Mouse (Mus musculus): ENCODE results near the gene Lrrk1. TPM values are rescaled to one million over a fixed set of nuclear protein-coding genes. Genes with fewer than 3 reads are reported as not detected.

Lrrk1 gene
- total and polyA plus RNA-seq, 2 experiments = 7.4 to 15.0 TPM

DNA sequence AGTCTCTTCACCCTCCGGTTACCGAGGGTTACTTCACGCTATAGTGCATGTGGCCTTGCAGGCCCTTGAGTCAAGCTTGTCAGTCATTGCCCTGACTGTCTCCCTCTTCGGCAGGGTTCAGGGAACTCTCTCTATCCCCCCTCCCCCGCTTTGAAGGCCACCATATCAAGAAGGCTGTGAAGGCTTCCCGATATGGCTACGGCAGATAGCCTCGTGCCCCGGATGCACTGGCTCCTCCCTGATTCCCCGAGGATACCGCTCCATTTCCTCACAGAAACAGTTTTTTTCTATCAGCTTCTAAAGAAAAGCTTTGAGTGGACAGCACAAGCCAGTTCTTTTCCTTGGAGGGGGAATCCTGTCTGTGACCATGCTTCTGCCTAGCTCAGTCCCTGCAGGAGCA is 17.4 kb upstream of the Lrrk1 start:
- H3K27ac ChIP-seq (replicated peaks; ENCODE audit: insufficient read depth, low read depth, low read length) = no peak overlapping the region; the same call in 1 of the 2 replicates
- 34% methylated on average over 11 of the region's 11 CpGs for WGBS
- no peak overlapping the region for H3K4me3 ChIP-seq (ENCODE audit: insufficient read depth, low read depth, low read length)
- DNase-seq (ENCODE audit: extremely low read depth, low read depth, low spot score) = no peak
- TF ChIP-seq POLR2A (IDR thresholded peaks at IDR 0.05; ENCODE audit: extremely low read depth, insufficient read depth, low read length) (no peak), CTCF (IDR thresholded peaks at IDR 0.05; ENCODE audit: low read depth, low read length) (no peak)
- no peaks in the 10 kb centered on the region for H3K4me1 ChIP-seq (ENCODE audit: control insufficient read depth, insufficient read depth, low read length)
- no peaks in the 10 kb centered on the region for H3K27me3 ChIP-seq (ENCODE audit: control insufficient read depth, insufficient read depth, low read length)
- no peaks in the 10 kb centered on the region for H3K79me2 ChIP-seq (ENCODE audit: control insufficient read depth, insufficient read depth, low read length)
- no peak overlapping the region for H3K9ac ChIP-seq (ENCODE audit: low read depth, low read length)
- H3K36me3 ChIP-seq (ENCODE audit: control insufficient read depth, insufficient read depth, low read length) = no peaks in the 10 kb centered on the region

DNA sequence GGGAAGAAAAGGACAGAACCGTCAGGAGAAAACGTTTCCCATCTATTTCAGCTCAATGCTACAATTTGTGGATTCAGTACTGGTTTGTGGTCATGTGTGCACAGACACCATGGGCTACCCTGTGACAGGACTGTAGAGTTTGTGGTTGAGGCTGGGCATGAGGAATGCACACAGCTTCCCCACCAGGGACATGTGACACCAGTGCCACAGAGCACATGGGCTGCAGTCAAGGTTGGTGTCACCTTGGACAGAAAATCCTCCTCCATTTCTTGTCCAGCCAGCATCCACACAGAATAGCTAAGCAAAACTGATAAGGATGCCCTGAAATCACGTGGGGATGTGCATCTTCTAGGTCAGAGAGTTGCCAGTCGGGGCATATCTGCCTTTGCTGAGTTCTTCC is 16.7 kb upstream of the Lrrk1 start:
- Histone ChIP-seq H3K36me3 (ENCODE audit: control insufficient read depth, insufficient read depth, low read length) (no peaks in the 10 kb centered on the region), H3K27ac (replicated peaks; ENCODE audit: insufficient read depth, low read depth, low read length) (no peak overlapping the region), H3K4me3 (ENCODE audit: insufficient read depth, low read depth, low read length) (no peak overlapping the region), H3K79me2 (ENCODE audit: control insufficient read depth, insufficient read depth, low read length) (no peaks in the 10 kb centered on the region), H3K27me3 (ENCODE audit: control insufficient read depth, insufficient read depth, low read length) (no peaks in the 10 kb centered on the region), H3K9ac (ENCODE audit: low read depth, low read length) (no peak overlapping the region), H3K4me1 (ENCODE audit: control insufficient read depth, insufficient read depth, low read length) (no peaks in the 10 kb centered on the region)
- TF ChIP-seq CTCF (IDR thresholded peaks at IDR 0.05; ENCODE audit: low read depth, low read length) (no peak), POLR2A (IDR thresholded peaks at IDR 0.05; ENCODE audit: extremely low read depth, insufficient read depth, low read length) (no peak)
- 70% methylated on average over 4 of the region's 4 CpGs for WGBS
- no peak for DNase-seq (ENCODE audit: extremely low read depth, low read depth, low spot score)

DNA sequence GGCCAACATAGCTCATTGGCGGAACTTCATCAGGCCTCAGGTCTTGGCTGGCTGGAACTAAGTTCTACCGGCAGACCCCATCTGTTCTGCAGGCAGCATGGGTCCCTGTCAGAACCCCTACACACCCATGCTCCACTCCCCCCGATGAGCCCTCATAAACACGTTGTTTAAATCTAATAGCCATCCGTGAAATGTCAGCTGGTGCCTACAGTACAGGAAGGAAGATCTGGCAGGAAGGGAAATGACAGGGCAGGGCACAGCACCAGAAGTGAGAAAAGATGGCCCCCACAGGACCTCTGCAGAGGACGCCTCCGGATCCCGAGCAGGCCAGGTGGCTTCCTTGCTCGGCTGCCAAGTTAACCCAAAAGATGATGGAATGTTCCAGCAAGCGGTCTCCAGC is 16.0 kb upstream of the Lrrk1 start:
- no peak for DNase-seq (ENCODE audit: extremely low read depth, low read depth, low spot score)
- Histone ChIP-seq H3K79me2 (ENCODE audit: control insufficient read depth, insufficient read depth, low read length) (no peaks in the 10 kb centered on the region), H3K27me3 (ENCODE audit: control insufficient read depth, insufficient read depth, low read length) (no peaks in the 10 kb centered on the region), H3K27ac (replicated peaks; ENCODE audit: insufficient read depth, low read depth, low read length) (no peak overlapping the region), H3K4me1 (ENCODE audit: control insufficient read depth, insufficient read depth, low read length) (no peaks in the 10 kb centered on the region), H3K4me3 (ENCODE audit: insufficient read depth, low read depth, low read length) (no peak overlapping the region), H3K36me3 (ENCODE audit: control insufficient read depth, insufficient read depth, low read length) (no peaks in the 10 kb centered on the region), H3K9ac (ENCODE audit: low read depth, low read length) (no peak overlapping the region)
- WGBS = 76% methylated on average over 10 of the region's 10 CpGs
- TF ChIP-seq POLR2A (IDR thresholded peaks at IDR 0.05; ENCODE audit: extremely low read depth, insufficient read depth, low read length) = no peak
- TF ChIP-seq CTCF (IDR thresholded peaks at IDR 0.05; ENCODE audit: low read depth, low read length) = no peak

DNA sequence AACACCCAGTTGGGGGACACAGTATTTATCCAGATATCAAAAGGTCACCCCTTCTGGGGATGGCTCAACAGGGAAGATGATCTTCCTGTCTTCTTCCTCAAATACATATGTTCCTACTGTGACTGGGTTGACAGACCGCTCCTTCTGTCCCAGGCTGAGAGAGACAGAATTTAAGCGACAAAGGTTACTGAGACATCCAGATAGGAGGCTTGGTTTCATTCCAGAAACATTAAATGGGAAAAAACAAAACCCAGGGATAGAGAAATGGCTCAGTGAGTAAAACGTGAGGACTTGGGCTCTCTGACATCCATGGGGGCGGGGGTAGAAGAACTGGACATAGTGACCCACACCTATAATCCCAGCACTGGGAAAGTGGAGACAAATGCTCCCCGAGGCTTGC is 14.7 kb upstream of the Lrrk1 start:
- 74% methylated on average over 5 of the region's 5 CpGs for WGBS
- no peaks in the 10 kb centered on the region for H3K79me2 ChIP-seq (ENCODE audit: control insufficient read depth, insufficient read depth, low read length)
- no peak for TF ChIP-seq CTCF (IDR thresholded peaks at IDR 0.05; ENCODE audit: low read depth, low read length)
- TF ChIP-seq POLR2A (IDR thresholded peaks at IDR 0.05; ENCODE audit: extremely low read depth, insufficient read depth, low read length) = no peak
- H3K36me3 ChIP-seq (ENCODE audit: control insufficient read depth, insufficient read depth, low read length) = no peaks in the 10 kb centered on the region
- no peak overlapping the region for H3K4me3 ChIP-seq (ENCODE audit: insufficient read depth, low read depth, low read length)
- no peak overlapping the region for H3K9ac ChIP-seq (ENCODE audit: low read depth, low read length)
- DNase-seq (ENCODE audit: extremely low read depth, low read depth, low spot score) = no peak
- H3K4me1 ChIP-seq (ENCODE audit: control insufficient read depth, insufficient read depth, low read length) = no peaks in the 10 kb centered on the region
- no peak overlapping the region for H3K27ac ChIP-seq (replicated peaks; ENCODE audit: insufficient read depth, low read depth, low read length)
- H3K27me3 ChIP-seq (ENCODE audit: control insufficient read depth, insufficient read depth, low read length) = no peaks in the 10 kb centered on the region

DNA sequence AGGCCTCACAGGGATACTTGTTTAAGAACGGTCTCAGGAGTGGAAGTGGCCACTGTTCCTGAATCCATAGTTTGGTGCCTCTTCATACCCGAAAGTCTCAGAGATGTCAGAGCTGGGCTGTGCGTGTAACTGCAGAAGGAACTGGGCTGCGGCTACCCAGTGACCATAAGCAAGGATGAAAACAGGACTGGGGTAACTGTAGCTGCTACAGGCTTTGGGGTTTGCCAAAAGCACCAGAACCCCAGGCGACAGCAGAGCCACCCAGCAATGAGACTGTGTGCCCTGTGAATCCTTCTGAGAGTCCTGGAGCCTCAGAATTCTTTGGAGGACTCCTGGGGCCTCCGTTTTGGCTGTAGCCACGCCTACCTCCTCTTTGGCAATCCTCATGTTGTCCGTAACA is 13.5 kb upstream of the Lrrk1 start:
- Histone ChIP-seq H3K4me3 (ENCODE audit: insufficient read depth, low read depth, low read length) (no peak overlapping the region), H3K27me3 (ENCODE audit: control insufficient read depth, insufficient read depth, low read length) (no peaks in the 10 kb centered on the region), H3K4me1 (ENCODE audit: control insufficient read depth, insufficient read depth, low read length) (no peaks in the 10 kb centered on the region), H3K79me2 (ENCODE audit: control insufficient read depth, insufficient read depth, low read length) (no peaks in the 10 kb centered on the region), H3K27ac (replicated peaks; ENCODE audit: insufficient read depth, low read depth, low read length) (no peak overlapping the region), H3K9ac (ENCODE audit: low read depth, low read length) (no peak overlapping the region), H3K36me3 (ENCODE audit: control insufficient read depth, insufficient read depth, low read length) (no peaks in the 10 kb centered on the region)
- DNase-seq (ENCODE audit: extremely low read depth, low read depth, low spot score) = no peak
- 77% methylated on average over 8 of the region's 8 CpGs for whole genome bisulfite sequencing
- TF ChIP-seq POLR2A (IDR thresholded peaks at IDR 0.05; ENCODE audit: extremely low read depth, insufficient read depth, low read length) = no peak
- no peak for TF ChIP-seq CTCF (IDR thresholded peaks at IDR 0.05; ENCODE audit: low read depth, low read length)

DNA sequence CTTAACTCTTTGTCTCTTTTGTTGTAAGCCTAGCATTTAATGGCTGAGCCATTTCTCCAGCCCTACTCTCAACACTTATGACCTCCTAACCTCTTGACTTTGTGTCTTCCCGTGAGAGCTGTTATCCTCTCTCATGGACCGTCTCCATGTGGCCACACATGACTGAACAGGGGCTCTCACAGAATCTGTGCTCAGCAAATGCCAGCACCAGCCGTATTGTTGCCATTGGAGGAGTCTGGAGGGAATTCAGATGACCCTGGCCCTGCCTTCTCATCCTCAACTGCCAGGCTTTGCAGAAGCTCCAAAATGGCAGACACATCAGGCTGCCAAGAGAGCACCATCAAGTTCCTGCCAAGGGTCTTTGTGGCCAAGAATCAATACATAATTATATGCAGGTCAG is 9.1 kb upstream of the Lrrk1 start:
- Histone ChIP-seq H3K4me1 (ENCODE audit: control insufficient read depth, insufficient read depth, low read length) (no peaks in the 10 kb centered on the region), H3K79me2 (ENCODE audit: control insufficient read depth, insufficient read depth, low read length) (no peaks in the 10 kb centered on the region), H3K27ac (replicated peaks; ENCODE audit: insufficient read depth, low read depth, low read length) (no peak overlapping the region), H3K27me3 (ENCODE audit: control insufficient read depth, insufficient read depth, low read length) (no peaks in the 10 kb centered on the region), H3K4me3 (ENCODE audit: insufficient read depth, low read depth, low read length) (no peak overlapping the region), H3K9ac (ENCODE audit: low read depth, low read length) (no peak overlapping the region), H3K36me3 (ENCODE audit: control insufficient read depth, insufficient read depth, low read length) (no peaks in the 10 kb centered on the region)
- TF ChIP-seq POLR2A (IDR thresholded peaks at IDR 0.05; ENCODE audit: extremely low read depth, insufficient read depth, low read length) = no peak
- no peak for TF ChIP-seq CTCF (IDR thresholded peaks at IDR 0.05; ENCODE audit: low read depth, low read length)
- DNase-seq (ENCODE audit: extremely low read depth, low read depth, low spot score) = no peak
- 85% methylated on average over 3 of the region's 3 CpGs for WGBS
